Mouse (Mus musculus) midbrain, embryonic 15.5 days (tissue): Measurements from ENCODE around the gene Uvssa. TPM values are rescaled to one million over a fixed set of nuclear protein-coding genes. Genes with fewer than 3 reads are reported as not detected.
"Not testable (repeated sequence)": the region's sequence is repeated elsewhere in the genome, so short reads cannot be mapped to it uniquely, and the experiment has no call there.

Source experiments
- ATAC-seq: fragments of 200-750 bp; cut with Nextera tagmentation; replicated peaks from 2 replicates; pipeline ENCODE4 v1.8.0; 2017; ENCODE audit warnings: moderate TSS enrichment
- H3K27ac ChIP-seq: fragments of 300-500 bp; sonication (generic); 2 replicates; pipeline ENCODE4 v1.5.1; 2015; ENCODE audit warnings: mild to moderate bottlenecking, inconsistent platforms
- H3K27me3 ChIP-seq: fragments of 300-500 bp; sonication (generic); replicated peaks from 2 replicates; pipeline ENCODE4 v1.6.1; 2015; ENCODE audit warnings: inconsistent platforms
- H3K36me3 ChIP-seq: fragments of 300-500 bp; sonication (generic); replicated peaks from 2 replicates; pipeline ENCODE4 v1.6.1; 2015; ENCODE audit warnings: inconsistent platforms
- H3K4me1 ChIP-seq: fragments of 300-500 bp; sonication (generic); 2 replicates; pipeline ENCODE4 v1.6.1; 2015; ENCODE audit warnings: inconsistent platforms
- H3K4me2 ChIP-seq: fragments of 300-500 bp; sonication (generic); 2 replicates; pipeline ENCODE4 v1.6.1; 2015; ENCODE audit warnings: inconsistent platforms, mild to moderate bottlenecking, moderate library complexity
- H3K4me3 ChIP-seq: fragments of 300-500 bp; sonication (generic); 2 replicates; pipeline ENCODE4 v1.5.1; 2015; ENCODE audit warnings: mild to moderate bottlenecking, inconsistent platforms
- H3K9ac ChIP-seq: fragments of 300-500 bp; sonication (generic); 2 replicates; pipeline ENCODE4 v1.6.1; 2015; ENCODE audit warnings: mild to moderate bottlenecking, inconsistent platforms
- H3K9me3 ChIP-seq: fragments of 300-500 bp; sonication (generic); 2 replicates; pipeline ENCODE4 v1.6.1; 2016; ENCODE audit warnings: inconsistent platforms
- WGBS: fragments of 180-500 bp; shearing (Covaris S2); methylation state at CpG from one replicate; pipeline ENCODE4 v1.1.7; 2015; ENCODE audit warnings: mixed read lengths; 5-methylcytosine and 5-hydroxymethylcytosine counted together
- polyA plus RNA-seq: library from polyadenylated mRNA; unstranded; fragments of >200 nt; fragmentation: Nextera tagmentation; extraction: Ambion mirVana; gene quantifications from 2 replicates; pipeline ENCODE4 v1.2.1, GENCODE M21; 2015

The Uvssa gene
- polyA plus RNA-seq = 9.0 and 9.7 TPM in 2 replicates

DNA sequence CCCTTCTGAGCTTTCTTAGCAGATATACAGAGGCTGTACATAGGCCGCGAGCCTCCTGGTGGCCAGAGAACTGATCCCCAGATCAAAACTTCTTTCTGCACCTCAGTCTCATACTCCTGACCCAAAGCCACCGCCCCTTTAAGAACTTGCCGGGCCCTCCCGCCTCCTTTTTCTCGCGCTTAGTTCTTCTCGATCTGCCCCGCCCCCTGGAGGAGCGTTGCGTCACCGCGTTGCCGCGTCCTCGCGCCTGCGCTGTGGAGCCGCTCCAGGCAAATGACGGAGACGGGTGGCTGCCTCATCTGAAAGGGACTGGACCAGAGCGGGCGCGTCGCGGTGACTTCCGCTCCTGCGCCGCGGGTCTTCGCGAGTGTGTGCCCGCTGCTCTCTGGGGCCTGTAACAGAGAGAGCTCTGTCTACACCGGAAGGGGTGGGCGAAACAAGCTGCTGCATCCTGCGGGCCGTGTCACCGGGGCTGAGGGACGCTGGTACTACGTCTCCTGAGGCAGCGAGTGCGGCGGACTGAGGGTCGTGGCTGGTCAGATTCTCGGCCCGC, at the start of gene Uvssa:
Uvssa (plus strand) TSS at position 248 of the 553 bp plus-strand sequence.
- peak within 1 kb of the TSS; percentile 90 for H3K4me2 ChIP-seq
- peaks cover 4% of the 10 kb centered on the region for H3K36me3 ChIP-seq
- H3K9ac ChIP-seq = peak within 1 kb of the TSS; percentile 91
- under 1% methylated on average over 46 of the region's 46 CpGs for WGBS
- no peaks in the 10 kb centered on the region for H3K9me3 ChIP-seq
- H3K27me3 ChIP-seq = no peaks in the 10 kb centered on the region
- ATAC-seq = peak; percentile 99
- H3K4me1 ChIP-seq = peaks cover 18% of the 10 kb centered on the region
- peak within 1 kb of the TSS; percentile 75 for H3K4me3 ChIP-seq
- H3K27ac ChIP-seq = peak within 1 kb of the TSS; percentile 96

DNA sequence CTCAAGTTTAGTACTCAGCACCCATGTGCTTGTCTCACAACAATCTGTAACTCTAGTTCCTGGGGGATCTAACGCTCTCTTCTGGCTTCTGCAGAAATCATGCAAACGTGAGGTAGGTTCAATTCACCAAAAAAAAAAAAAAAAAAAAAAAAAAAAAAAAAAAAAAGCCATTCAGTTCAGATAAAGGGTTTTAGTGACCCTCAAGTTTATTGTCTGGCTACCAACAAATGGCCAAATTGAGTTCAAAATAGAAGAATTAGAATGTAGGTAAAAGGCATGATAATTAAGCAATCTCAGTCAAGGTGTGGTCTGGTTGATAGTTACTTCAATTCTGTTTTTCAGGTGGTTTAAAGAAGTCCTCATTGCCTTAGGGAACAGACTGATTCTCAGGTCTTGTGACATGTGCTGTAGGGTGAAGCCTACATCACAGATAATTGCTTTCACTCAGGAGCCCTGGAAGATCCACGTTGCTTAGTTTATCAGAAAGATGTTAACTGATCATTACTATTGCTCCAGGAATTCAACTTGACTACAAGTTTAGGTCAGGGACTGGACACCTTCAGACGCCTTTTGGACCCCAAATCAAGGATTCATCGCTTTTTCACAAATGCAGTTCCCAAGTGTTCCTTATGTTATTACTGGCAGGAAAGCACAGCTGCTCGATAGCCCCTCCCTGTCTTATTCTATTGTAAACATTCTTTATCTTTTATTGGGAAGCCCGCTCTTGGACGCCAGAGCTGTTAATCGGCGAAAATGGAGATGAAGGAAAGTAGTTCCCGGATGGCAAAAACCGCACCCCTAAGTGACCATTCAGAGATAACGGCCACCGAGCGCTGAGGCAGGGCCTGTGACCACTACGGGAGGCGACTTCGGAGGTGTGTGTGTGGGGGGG, 43.7 kb upstream of the Uvssa start:
- WGBS = 22% methylated on average over 18 of the region's 18 CpGs
- Histone ChIP-seq H3K36me3 (no peaks in the 10 kb centered on the region), H3K27me3 (no peaks in the 10 kb centered on the region), H3K4me1 (peaks cover 25% of the 10 kb centered on the region), H3K9ac (peak overlapping the region; percentile 58), H3K27ac (peak overlapping the region; percentile 87), H3K4me2 (peak overlapping the region; percentile 58), H3K9me3 (no peaks in the 10 kb centered on the region), H3K4me3 (peak overlapping the region; percentile 91)
- peak; percentile 2; the same call in 1 of the 2 replicates for ATAC-seq

DNA sequence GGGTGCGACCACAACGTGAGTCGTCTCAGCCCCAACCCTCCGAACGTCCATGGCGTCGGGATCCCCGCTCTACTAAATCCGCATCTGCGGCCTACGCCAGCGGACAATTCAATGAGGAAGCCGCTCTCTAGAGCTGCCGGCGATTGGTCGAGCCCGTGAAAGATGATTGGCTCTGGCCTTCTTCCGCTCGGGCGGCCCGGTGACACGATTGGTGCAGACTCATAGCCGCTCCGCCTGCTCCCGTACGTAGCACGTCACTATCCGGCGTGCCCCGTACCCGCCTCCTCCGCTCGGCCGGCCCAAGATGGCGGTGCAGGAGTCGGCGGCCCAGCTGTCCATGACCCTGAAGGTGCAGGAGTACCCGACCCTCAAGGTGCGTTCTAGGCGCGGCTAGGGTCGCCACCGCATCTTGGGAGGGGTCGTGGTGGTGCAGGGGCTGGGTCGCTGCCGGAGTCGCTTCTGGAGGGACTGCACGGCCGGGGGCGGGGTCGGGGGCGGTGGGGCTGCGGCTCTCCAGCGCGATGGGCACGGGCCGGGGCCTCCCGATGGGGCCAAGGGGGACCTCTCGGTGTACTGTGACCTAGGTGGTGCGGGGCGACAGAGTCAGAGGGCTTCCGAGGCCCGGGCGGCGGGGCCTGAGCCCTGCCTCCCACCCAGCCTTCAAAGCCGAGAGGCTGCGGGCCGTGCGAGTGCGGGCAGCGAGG, 42.9 kb upstream of the Uvssa start, which contains the start of gene Maea:
Maea (plus strand) TSS at position 237 of the 704 bp plus-strand sequence.
- ATAC-seq = peak; percentile 100
- Histone ChIP-seq H3K4me1 (peaks cover 25% of the 10 kb centered on the region), H3K4me2 (peak within 1 kb of the TSS; percentile 88), H3K27me3 (no peaks in the 10 kb centered on the region), H3K36me3 (no peaks in the 10 kb centered on the region), H3K27ac (peak within 1 kb of the TSS; percentile 87), H3K9me3 (no peaks in the 10 kb centered on the region), H3K4me3 (peak within 1 kb of the TSS; percentile 91), H3K9ac (peak within 1 kb of the TSS; percentile 89)
- under 1% methylated on average over 71 of the region's 71 CpGs for WGBS

DNA sequence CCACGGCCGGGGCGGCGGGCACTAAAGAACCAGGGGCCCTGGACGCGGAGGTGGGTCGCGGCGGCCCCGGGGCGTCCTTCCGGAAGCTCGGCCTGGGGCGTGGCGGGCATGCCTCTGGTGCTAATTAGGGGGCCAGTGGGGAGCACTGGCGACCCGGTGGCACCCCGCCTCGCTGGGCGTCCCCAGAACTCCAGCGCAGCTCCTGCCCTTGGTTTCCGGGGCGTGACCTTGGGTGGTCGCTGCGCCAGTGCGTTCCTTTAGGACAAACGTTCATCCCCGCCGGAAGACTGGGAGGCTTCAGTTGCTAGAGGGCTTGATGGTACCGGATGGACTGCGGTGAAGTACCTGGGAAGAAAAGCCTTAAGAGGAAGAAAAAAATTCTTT, 42.4 kb upstream of the Uvssa start:
- Histone ChIP-seq H3K9me3 (no peaks in the 10 kb centered on the region), H3K9ac (peak overlapping the region; percentile 89), H3K4me2 (peak overlapping the region; percentile 88), H3K36me3 (no peaks in the 10 kb centered on the region), H3K4me3 (peak overlapping the region; percentile 91), H3K27me3 (no peaks in the 10 kb centered on the region), H3K4me1 (peaks cover 25% of the 10 kb centered on the region), H3K27ac (peak overlapping the region; percentile 82)
- no peak for ATAC-seq
- WGBS = under 1% methylated on average over 31 of the region's 31 CpGs

DNA sequence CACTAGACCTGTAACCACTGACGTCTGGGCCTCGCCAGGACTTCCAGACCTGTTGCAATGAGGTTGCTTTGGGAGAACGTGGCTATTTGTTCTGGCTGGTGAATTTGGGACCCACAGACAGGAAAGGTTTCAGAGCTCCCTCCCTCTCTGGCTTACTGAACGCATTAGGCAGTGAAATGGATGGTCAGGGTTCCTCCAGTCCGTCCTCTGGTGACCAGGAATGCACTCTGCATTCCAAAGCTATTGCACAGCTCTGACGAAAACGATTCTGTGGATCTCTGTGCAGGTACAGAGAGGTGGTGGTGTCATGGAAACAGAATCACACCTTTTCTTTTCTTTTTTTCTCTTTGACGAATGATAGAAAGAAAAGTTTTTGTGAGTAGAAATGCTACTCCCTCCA, 41.1 kb upstream of the Uvssa start:
- H3K4me3 ChIP-seq = no peak overlapping the region
- ATAC-seq = no peak
- peaks cover 28% of the 10 kb centered on the region for H3K4me1 ChIP-seq
- no peaks in the 10 kb centered on the region for H3K9me3 ChIP-seq
- no peaks in the 10 kb centered on the region for H3K27me3 ChIP-seq
- H3K27ac ChIP-seq = no peak overlapping the region
- H3K9ac ChIP-seq = no peak overlapping the region
- H3K4me2 ChIP-seq = peak overlapping the region; percentile 88; the same call in 1 of the 2 replicates
- WGBS = 81% methylated on average over 8 of the region's 8 CpGs
- no peaks in the 10 kb centered on the region for H3K36me3 ChIP-seq

DNA sequence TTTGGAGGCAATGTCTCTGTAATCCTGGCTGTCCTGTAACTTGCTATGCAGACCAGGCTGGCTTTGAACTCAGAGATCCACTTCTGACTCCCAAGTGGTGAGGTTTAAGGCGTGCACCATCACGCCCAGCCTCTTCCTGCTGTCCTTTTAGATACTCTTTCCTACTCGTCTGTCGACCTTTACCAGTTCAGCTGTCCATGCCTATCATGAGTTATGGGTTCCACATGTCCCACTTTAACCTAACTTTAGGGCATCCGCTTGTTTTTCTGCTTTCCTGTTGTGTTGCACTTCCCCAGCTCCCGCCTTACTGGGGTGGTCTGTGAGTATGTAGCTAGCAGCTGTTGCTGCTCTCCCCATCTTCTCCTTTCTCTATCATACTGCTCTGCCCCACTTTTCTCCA, 37.2 kb upstream of the Uvssa start:
- Histone ChIP-seq H3K9me3 (no peaks in the 10 kb centered on the region), H3K9ac (no peak overlapping the region), H3K36me3 (no peaks in the 10 kb centered on the region), H3K4me3 (no peak overlapping the region), H3K4me2 (no peak overlapping the region), H3K27ac (no peak overlapping the region), H3K27me3 (no peaks in the 10 kb centered on the region), H3K4me1 (peaks cover 25% of the 10 kb centered on the region)
- 91% methylated on average over 6 of the region's 6 CpGs for WGBS
- no peak for ATAC-seq

DNA sequence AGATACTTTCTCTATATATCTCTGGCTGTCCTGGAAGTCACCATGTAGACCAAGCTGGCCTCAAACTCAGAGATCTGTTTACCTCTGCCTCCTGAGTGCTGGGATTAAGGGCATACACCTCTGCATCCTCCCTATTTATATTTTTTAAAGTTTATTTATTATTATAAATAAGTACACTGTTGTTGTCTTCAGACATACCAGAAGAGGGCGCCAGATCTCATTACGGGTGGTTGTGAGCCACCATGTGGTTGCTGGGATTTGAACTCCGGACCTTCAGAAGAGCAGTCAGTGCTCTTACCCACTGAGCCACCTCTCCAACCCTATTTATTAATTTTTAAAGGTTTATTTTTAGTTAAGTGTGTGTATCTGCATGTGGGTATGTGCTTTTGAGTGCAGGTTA, 36.1 kb upstream of the Uvssa start:
- not testable (repeated sequence) for H3K27ac ChIP-seq, H3K36me3 ChIP-seq, H3K4me2 ChIP-seq, H3K9ac ChIP-seq, ATAC-seq, H3K27me3 ChIP-seq, H3K9me3 ChIP-seq, H3K4me3 ChIP-seq
- 70% methylated on average over 3 of the region's 3 CpGs for WGBS
- H3K4me1 ChIP-seq = peaks cover 14% of the 10 kb centered on the region

DNA sequence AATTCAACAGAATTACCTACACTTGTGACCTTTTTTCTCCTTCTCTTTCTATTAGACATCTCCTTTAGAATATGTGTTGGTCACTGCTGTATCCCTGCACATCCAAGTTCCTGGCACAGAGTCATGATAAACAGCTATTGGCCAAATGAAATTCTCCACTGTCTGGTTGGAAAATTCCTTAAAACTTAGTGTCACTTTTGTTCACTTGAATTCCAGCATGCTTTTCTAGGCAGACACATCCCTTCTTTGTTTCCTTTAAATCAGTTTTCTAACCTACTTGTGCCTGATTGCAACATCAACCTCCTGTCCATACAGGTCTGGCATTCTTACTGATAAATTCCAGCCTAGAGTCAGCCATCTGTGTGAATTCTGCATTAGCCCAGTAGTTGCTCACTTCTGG, 35.5 kb upstream of the Uvssa start:
- H3K9ac ChIP-seq = no peak overlapping the region
- no peaks in the 10 kb centered on the region for H3K27me3 ChIP-seq
- H3K27ac ChIP-seq = no peak overlapping the region
- H3K9me3 ChIP-seq = no peaks in the 10 kb centered on the region
- H3K4me2 ChIP-seq = no peak overlapping the region
- H3K36me3 ChIP-seq = no peaks in the 10 kb centered on the region
- no peak for ATAC-seq
- no peak overlapping the region for H3K4me3 ChIP-seq
- H3K4me1 ChIP-seq = peaks cover 9% of the 10 kb centered on the region

DNA sequence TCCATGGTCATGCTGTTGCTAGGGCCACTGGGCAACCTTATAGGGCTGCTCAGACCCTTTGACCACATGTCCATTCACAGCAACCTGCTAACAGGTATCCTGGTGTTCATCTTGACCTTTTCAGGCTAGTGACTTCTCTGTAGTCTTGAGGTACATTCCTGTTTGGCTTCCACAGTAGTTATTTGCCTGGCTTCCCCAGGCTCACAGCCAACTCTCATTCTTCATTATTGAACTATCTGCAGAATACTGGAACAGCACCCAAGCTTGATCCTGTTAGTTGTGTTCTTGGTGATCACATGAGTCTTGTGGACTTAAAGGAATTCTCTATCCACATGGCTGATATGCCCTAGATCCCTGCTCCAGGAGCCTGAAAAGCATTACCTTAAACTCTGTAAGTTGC, 34.8 kb upstream of the Uvssa start:
- ATAC-seq = no peak
- no peak overlapping the region for H3K4me3 ChIP-seq
- no peaks in the 10 kb centered on the region for H3K9me3 ChIP-seq
- no peak overlapping the region for H3K9ac ChIP-seq
- no peak overlapping the region for H3K4me2 ChIP-seq
- no peaks in the 10 kb centered on the region for H3K27me3 ChIP-seq
- no peaks in the 10 kb centered on the region for H3K36me3 ChIP-seq
- H3K27ac ChIP-seq = no peak overlapping the region
- 0 out of 2 replicates have a peak, but pooled peaks cover 4% of the 10 kb centered on the region for H3K4me1 ChIP-seq

DNA sequence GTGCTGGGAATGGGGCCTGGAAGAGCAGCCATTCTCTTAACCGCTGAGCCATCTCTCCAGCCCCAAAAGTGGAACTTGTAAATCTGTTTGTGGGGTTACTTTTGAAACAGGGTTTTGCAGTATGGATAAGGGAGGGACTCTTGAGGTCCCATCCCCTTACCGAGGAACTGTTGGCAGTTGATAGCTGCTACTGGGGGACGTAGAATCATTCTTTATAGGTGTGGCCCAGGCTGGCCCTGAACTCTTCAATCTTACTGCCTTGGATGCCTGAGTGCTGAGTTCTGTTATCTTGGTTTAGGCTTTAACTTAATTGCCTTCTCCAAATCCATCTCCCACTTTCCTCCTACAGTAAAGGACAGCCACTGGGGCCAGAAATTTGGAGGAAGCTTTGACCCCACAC, 34.3 kb upstream of the Uvssa start:
- Histone ChIP-seq H3K4me2 (no peak overlapping the region), H3K4me3 (no peak overlapping the region), H3K9ac (no peak overlapping the region), H3K9me3 (no peaks in the 10 kb centered on the region), H3K27me3 (no peaks in the 10 kb centered on the region), H3K27ac (no peak overlapping the region), H3K36me3 (no peaks in the 10 kb centered on the region), H3K4me1 (0 out of 2 replicates have a peak, but pooled peaks cover 4% of the 10 kb centered on the region)
- ATAC-seq = no peak
- 96% methylated on average over 3 of the region's 3 CpGs for WGBS

DNA sequence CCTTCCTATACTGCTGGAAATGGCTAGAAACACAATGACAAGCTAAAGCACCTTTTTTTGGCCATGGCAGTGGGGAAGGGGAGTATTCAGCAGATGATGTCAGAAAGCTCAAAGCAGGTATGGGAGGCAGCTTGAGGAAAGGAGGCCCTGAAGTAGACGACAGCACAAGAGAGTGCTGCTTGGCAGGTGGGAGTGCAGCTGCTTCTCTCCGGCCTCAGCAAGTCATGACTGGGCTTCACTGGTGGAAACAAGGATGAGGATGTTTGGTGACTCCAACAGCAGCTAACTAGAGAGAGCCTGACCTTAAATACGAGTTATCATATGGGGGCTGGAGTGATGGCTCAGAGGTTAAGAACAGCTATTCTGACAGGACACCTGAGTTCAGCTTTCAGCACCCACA, 30.7 kb upstream of the Uvssa start:
- ATAC-seq = no peak
- no peaks in the 10 kb centered on the region for H3K36me3 ChIP-seq
- H3K9ac ChIP-seq = no peak overlapping the region
- H3K4me3 ChIP-seq = no peak overlapping the region
- WGBS = 78% methylated on average over 3 of the region's 3 CpGs
- H3K9me3 ChIP-seq = no peaks in the 10 kb centered on the region
- no peaks in the 10 kb centered on the region for H3K27me3 ChIP-seq
- H3K27ac ChIP-seq = no peak overlapping the region
- 0 out of 2 replicates have a peak, but pooled peaks cover 2% of the 10 kb centered on the region for H3K4me1 ChIP-seq
- no peak overlapping the region for H3K4me2 ChIP-seq

DNA sequence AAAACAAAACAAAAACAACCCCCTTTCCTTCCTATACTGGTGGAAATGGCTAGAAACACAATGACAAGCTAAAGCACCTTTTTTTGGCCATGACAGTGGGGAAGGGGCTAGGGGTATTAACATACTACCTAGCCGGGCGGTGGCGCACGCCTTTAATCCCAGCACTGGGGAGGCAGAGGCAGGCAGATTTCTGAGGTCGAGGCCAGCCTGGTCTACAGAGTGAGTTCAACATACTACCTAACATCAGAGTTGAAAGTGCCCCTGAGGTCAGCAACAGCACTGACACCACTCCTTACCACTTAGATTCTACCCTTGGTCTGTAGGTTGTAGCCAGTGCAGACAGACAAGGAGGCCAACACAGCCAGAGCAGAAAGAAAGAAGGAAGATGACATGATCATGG, 29.1 kb upstream of the Uvssa start:
- Histone ChIP-seq H3K27ac (no peak overlapping the region), H3K9ac (no peak overlapping the region), H3K36me3 (no peaks in the 10 kb centered on the region), H3K9me3 (no peaks in the 10 kb centered on the region), H3K27me3 (no peaks in the 10 kb centered on the region), H3K4me2 (no peak overlapping the region), H3K4me3 (no peak overlapping the region), H3K4me1 (no peaks in the 10 kb centered on the region; the same call in 1 of the 2 replicates)
- WGBS = over 99% methylated on average over 5 of the region's 5 CpGs
- no peak for ATAC-seq
